Mouse (Mus musculus) CD4-positive helper T cell, adult 2 months (primary cell): ENCODE measurements around the gene Akap6.
"Not testable (repeated sequence)": the region's sequence is repeated elsewhere in the genome, so short reads cannot be mapped to it uniquely, and the experiment has no call there.

Source experiments
- DNase-seq: peaks from one replicate; pipeline ENCODE4 v3.0.0-alpha.2; 2012; ENCODE audit warnings: low read depth, missing footprints, low spot score

The Akap6 gene

GRCm38 (mm10) chr12:52711857-52712640, 12.9 kb downstream of the Akap6 start:
- DNase-seq, result no peak

- DNase-seq, result no peak
Measured at GRCm38 (mm10) chr12:52718392-52718791, 19.2 kb downstream of the Akap6 start.

- DNase-seq, result no peak
Measured at GRCm38 (mm10) chr12:52719232-52719631, 20.0 kb downstream of the Akap6 start.

GRCm38 (mm10) chr12:52719681-52720080, 20.5 kb downstream of the Akap6 start:
- no peak for DNase-seq

DNA sequence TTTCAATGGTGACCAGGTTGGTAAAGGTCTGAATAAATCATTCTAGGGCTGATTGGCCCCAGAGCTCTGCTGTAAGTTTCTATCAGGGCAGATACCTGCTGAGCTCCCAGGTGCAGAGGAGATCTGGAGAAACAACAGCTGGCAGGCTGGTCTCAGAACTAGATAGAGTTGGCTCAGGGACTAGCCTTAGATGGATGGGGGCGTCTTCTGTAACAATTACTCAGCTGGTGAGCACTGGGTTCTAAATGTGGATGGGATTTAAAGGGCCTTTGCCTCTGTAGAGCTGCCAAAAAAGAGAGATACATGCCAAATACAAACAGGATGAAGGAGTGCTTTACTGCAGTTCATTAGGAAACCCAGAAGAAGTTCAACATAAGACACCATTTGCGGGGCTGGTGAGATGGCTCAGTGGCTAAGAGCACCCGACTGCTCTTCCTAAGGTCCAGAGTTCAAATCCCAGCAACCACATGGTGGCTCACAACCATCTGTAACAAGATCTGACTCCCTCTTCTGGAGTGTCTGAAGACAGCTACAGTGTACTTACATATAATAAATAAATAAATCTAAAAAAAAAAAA, 24.9 kb downstream of the Akap6 start:
- not testable (repeated sequence) for DNase-seq

- no peak for DNase-seq
Measured at GRCm38 (mm10) chr12:52726434-52727231, 27.4 kb downstream of the Akap6 start.

DNA sequence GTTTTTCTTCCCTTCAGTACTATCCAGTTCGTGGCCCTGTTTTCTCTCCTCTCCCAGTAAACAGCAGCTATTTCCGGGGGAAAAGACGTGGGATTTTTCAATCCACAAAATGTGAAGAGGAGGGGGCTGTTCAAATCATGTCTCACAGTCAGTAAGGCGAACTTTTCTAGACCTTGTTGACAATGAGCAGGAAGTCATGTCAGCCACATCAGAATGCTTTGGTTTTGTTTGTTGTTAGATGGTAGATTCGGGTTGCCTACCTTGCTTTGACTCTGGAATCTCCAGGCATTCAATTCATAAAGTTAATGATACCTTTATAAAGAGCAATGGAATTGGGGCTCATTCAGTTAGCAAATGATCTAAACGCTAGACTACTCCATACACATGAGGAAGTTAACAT, 30.2 kb downstream of the Akap6 start:
- DNase-seq, result peak; percentile 56

DNA sequence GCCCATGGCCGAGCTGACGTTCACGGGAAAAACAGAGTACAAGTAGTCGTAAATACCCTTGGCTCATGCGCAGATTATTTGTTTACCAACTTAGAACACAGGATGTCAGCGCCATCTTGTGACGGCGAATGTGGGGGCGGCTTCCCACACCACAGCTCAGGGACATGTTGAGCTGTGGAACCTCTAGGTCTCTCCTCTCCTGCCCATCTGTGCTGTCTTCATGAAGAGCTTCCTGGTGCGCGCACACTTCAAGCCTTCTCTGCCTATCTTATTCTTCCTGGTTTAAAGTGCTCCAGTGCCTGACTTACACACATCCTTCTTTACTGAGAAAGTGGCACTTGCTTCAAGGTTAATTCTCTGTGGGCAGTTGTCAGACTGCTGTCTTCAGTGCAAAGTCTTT, 36.0 kb downstream of the Akap6 start:
- DNase-seq, result peak; percentile 51

- no peak for DNase-seq
Measured at GRCm38 (mm10) chr12:52737151-52737550, 38.0 kb downstream of the Akap6 start.

DNA sequence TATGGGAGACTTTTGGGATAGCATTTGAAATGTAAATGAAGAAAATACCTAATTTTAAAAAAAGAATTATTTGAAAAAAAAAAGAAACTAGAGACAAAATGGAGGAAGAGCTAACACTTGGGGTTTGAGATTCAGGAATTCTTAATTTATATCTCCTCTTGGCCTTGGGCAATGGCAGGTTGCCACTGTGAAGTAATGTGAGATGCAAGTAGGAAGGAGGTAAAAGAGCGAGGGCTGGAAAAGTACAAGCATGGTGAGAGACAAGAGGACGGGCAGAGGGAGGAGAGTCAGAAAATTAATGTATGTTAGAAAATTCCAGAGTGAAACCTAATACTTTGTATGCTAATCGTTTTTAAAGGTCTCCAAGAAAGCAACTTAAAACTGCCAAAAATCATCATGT, 40.1 kb downstream of the Akap6 start:
- no peak for DNase-seq

GRCm38 (mm10) chr12:52741801-52742200, 42.6 kb downstream of the Akap6 start:
- no peak for DNase-seq

GRCm38 (mm10) chr12:52750006-52750405, 50.8 kb downstream of the Akap6 start:
- no peak for DNase-seq

- no peak for DNase-seq
Measured at GRCm38 (mm10) chr12:52755649-52756048, 56.5 kb downstream of the Akap6 start.

DNA sequence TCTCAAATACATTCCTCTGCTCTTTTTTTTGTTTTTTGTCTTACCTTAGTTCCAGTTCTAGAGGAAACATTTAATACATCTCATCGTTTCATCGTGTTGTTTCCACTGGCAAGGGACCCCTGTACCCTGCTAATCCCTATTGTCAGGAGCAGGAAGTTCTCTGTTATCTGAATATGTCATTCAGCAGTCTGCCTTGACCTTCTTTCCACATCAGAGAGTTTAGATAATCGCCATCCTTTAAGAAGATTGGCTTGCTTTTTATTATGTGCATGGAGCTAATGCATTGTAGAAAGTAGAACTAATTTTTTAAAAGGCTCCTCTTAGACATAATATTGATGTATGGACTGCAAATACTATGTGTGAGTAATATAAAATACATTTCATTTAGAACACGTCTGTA, 58.7 kb downstream of the Akap6 start:
- no peak for DNase-seq

DNA sequence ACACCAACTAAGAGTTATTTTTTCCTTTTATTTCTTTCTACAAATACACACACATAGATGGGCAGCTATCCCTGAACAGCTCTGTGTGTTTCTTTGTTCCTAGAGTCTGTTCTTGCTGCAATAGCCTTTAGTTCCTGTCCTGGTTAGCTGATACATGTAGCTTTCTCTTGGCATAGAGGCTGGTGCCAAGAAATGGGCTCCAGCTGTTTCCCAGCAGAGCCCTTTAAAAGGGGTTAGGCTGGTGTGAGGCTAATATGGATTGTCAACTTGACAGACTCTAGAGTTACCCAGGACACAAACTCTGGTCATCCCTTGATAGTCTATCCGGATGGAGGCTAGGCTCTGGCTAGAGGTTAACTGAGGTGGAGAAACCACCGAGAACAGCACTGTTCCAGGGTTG, 64.9 kb downstream of the Akap6 start:
- DNase-seq, result no peak

- DNase-seq, result no peak
Measured at GRCm38 (mm10) chr12:52764810-52765209, 65.6 kb downstream of the Akap6 start.

GRCm38 (mm10) chr12:52769561-52769960, 70.4 kb downstream of the Akap6 start:
- no peak for DNase-seq

DNA sequence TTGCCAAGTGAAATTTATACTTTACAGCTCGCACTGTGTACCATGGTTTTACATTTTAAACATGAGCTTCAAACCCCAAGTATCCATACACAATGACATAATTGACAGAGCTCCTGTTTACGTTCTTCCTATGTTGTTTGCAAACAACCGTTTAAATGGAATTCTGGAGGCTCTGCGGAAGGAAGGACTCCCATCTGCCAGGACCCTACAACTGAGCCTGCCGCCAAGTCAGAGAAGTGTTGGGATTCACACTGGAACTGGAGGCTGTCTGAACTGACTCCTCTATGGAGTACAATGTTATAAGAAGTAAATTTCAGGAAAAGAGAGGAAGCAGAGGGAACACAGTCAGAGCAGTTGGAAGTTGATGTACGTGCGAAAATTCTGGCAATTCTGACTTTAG, 72.7 kb downstream of the Akap6 start:
- DNase-seq, result no peak

DNA sequence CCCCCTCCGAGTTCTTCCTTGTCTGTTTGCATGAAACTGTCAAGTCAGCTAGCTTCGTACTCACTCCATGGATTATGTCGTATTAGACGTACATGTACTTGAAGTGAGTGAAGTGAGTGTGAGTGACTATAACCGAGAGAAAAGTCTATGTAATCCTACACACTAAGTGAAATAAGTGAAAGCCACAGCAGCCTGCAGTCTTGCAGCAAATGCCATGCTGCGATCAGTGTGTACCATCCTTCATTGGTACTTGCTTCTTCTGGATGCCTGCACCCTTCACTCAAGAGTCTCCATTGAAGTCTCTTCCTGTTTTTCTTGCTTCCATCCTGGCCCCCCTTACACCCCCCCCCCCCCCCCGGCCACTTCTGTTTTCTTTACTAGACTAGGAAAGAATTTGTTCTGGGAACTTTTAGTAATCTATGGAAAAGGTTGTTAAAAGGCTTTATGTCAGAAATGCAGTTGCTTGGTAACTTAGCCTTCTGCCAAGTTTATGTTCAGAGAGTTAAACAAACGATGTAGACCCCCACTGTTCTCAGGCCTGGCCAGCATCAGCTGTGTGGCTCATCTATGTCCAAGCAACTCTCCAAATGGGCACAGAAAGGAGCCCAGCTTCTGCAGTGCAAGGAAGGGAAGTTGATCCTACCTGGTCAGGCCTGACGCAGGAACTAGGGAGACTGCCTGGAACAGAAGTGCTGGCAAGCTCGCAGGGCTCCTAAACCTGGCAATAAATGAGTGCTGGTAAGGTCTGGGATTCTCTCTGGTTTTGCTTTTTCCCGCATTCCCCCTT, 73.5 kb downstream of the Akap6 start:
- DNase-seq, result no peak

DNA sequence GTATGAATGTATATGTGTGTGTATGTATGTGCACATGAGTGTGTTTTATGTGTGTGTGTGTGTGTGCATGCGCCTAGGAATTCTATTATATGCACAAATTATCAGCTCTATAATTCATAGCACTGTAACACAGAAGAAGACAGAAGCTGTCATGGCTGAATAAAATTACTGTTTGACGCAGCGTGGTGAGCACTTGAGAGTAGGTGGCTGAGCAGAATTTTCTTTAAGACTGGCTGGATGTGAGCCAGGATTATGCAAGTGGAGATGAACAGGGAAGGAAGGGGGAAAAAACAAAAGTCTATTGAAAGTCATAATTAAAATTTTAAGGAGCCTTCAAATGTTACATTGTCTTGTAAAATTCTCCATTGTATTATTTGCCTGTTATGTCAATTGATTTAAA, 74.7 kb downstream of the Akap6 start:
- DNase-seq, result no peak

DNA sequence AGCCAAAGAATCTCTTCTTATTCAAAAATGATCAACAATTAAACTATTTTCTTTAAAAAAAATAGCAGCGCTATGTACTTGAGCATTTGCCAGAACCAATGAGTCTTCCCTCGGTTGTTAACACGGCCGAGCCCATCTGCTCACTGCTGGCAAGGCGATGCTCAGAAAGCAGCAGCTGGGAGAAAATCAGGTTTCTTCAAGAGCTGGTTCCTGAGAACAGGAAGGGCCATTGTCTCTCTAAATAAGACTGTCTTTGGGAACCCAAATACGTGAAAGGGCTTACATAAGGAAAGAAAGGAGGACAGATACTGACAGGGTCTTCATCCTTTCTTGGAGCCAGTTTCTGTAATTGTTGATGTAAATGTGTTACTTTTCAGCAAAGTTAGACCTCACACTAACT, 75.2 kb downstream of the Akap6 start:
- no peak for DNase-seq

GRCm38 (mm10) chr12:52780216-52780615, 81.0 kb downstream of the Akap6 start:
- DNase-seq, result no peak
